Mouse (Mus musculus): ENCODE data around the gene Jtb. TPM values are rescaled to one million over a fixed set of nuclear protein-coding genes. Genes with fewer than 3 reads are reported as not detected.

The Jtb gene
- polyA plus RNA-seq, 1 experiment: 72.7 TPM

DNA sequence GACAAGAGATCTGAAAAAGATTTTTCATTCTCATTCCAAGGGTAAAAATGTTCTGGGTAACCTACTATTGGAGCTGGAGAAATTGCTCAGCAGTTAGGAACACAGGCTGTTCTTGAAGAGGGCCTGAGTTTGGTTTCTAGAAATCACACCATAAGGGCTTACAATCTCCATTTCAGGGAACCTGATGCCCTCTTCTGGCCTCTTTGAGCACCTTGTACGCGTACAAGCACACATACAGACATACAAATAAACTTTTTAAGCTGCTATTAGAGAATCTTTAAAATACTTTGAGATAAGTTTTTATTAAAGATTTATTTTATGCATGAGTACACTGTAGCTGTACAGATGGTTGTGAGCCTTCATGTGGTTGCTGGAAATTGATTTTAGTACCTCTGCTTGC lies 26.8 kb upstream of the Jtb start:
- 96% methylated on average over 2 of the region's 2 CpGs for WGBS
- Histone ChIP-seq H3K27ac (ENCODE audit: control insufficient read depth, insufficient read depth, low read depth, low read length, poor library complexity) (no peak overlapping the region), H3K4me3 (replicated peaks; ENCODE audit: control insufficient read depth, low read depth, low read length) (no peak overlapping the region), H3K4me1 (ENCODE audit: control insufficient read depth, insufficient read depth, low read length) (no peaks in the 10 kb centered on the region; the same call in 1 of the 2 replicates)
- TF ChIP-seq CTCF (IDR thresholded peaks at IDR 0.05; ENCODE audit: control insufficient read depth, insufficient read depth, low read length): no peak
- TF ChIP-seq POLR2A (IDR thresholded peaks at IDR 0.05; ENCODE audit: borderline replicate concordance, control insufficient read depth, low read depth, low read length): no peak

DNA sequence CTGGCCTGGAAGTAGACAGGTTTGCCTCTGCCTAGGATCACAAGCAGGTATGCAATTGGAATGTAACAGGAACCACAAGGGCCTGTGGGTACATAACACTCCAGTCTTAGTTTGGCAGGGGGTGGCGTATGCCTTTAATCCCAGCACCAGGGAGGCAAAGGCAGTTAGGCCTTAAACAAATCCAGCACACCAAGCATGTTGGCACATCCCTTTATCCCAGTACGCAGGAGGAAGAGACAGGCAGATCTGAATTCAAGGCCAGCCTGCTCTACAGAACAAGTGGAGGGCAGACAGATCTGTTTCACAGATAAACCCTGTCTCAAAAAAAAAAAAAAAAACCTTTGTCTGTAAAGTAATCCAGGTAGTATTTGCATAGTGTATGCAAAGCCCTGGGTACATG lies 22.7 kb upstream of the Jtb start:
- H3K4me1 ChIP-seq (ENCODE audit: control insufficient read depth, insufficient read depth, low read length): peaks cover 1% of the 10 kb centered on the region; the same call in 1 of the 2 replicates
- H3K27ac ChIP-seq (ENCODE audit: control insufficient read depth, insufficient read depth, low read depth, low read length, poor library complexity): no peak overlapping the region
- TF ChIP-seq CTCF (IDR thresholded peaks at IDR 0.05; ENCODE audit: control insufficient read depth, insufficient read depth, low read length) (no peak), POLR2A (IDR thresholded peaks at IDR 0.05; ENCODE audit: borderline replicate concordance, control insufficient read depth, low read depth, low read length) (no peak)
- H3K4me3 ChIP-seq (replicated peaks; ENCODE audit: control insufficient read depth, low read depth, low read length): no peak overlapping the region
- 79% methylated on average over 2 of the region's 2 CpGs for WGBS

DNA sequence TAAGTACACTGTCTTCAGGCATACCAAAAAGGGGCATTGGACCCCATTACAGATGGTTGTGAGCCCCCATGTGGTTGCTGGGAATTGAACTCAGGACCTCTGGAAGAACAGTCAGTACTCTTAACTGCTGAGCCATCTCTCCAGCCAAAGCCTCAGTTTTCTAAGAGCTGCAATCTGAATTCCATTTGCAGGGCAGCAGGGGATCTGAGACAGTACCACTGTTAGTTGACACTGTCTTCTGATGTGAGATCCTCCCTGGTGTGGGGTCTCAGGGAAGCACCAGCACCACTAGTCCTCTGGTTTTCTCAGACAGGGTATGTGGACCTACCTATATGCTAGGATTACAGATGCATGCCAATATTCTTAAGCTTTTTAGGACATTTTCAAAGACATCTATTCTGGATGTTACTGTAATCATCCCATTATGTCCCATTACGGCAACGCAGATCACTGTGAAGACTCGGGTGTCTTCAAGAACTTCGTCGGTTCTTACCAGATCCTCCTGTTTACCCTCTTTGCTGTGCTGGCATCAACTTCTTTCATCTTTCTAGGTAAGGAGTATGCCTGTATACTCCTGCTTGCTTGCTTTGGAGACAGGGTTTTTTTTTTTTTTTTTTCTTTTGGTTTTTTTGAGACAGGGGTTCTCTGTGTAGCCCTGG lies 21.4 kb upstream of the Jtb start:
- Histone ChIP-seq H3K4me3 (replicated peaks; ENCODE audit: control insufficient read depth, low read depth, low read length) (no peak overlapping the region), H3K27ac (ENCODE audit: control insufficient read depth, insufficient read depth, low read depth, low read length, poor library complexity) (no peak overlapping the region), H3K4me1 (ENCODE audit: control insufficient read depth, insufficient read depth, low read length) (peaks cover 1% of the 10 kb centered on the region; the same call in 1 of the 2 replicates)
- 91% methylated on average over 5 of the region's 5 CpGs for WGBS
- TF ChIP-seq POLR2A (IDR thresholded peaks at IDR 0.05; ENCODE audit: borderline replicate concordance, control insufficient read depth, low read depth, low read length) (no peak), CTCF (IDR thresholded peaks at IDR 0.05; ENCODE audit: control insufficient read depth, insufficient read depth, low read length) (no peak)

- no peak for TF ChIP-seq POLR2A (IDR thresholded peaks at IDR 0.05; ENCODE audit: borderline replicate concordance, control insufficient read depth, low read depth, low read length)
- TF ChIP-seq CTCF (IDR thresholded peaks at IDR 0.05; ENCODE audit: control insufficient read depth, insufficient read depth, low read length): no peak
- WGBS: 42% methylated on average over 13 of the region's 13 CpGs
- Histone ChIP-seq H3K4me3 (replicated peaks; ENCODE audit: control insufficient read depth, low read depth, low read length) (peak overlapping the region; percentile 11), H3K27ac (ENCODE audit: control insufficient read depth, insufficient read depth, low read depth, low read length, poor library complexity) (no peak overlapping the region), H3K4me1 (ENCODE audit: control insufficient read depth, insufficient read depth, low read length) (peaks cover 1% of the 10 kb centered on the region; the same call in 1 of the 2 replicates)
Measured at GRCm38 (mm10) chr3:90211475-90212398, 19.7 kb upstream of the Jtb start.

- Histone ChIP-seq H3K4me1 (ENCODE audit: control insufficient read depth, insufficient read depth, low read length) (peaks cover 1% of the 10 kb centered on the region; the same call in 1 of the 2 replicates), H3K4me3 (replicated peaks; ENCODE audit: control insufficient read depth, low read depth, low read length) (peak overlapping the region; percentile 45), H3K27ac (ENCODE audit: control insufficient read depth, insufficient read depth, low read depth, low read length, poor library complexity) (no peak overlapping the region)
- no peak for TF ChIP-seq POLR2A (IDR thresholded peaks at IDR 0.05; ENCODE audit: borderline replicate concordance, control insufficient read depth, low read depth, low read length)
- TF ChIP-seq CTCF (IDR thresholded peaks at IDR 0.05; ENCODE audit: control insufficient read depth, insufficient read depth, low read length): no peak
- 9% methylated on average over 5 of the region's 5 CpGs for WGBS
Measured at GRCm38 (mm10) chr3:90212723-90213122, 18.7 kb upstream of the Jtb start.

DNA sequence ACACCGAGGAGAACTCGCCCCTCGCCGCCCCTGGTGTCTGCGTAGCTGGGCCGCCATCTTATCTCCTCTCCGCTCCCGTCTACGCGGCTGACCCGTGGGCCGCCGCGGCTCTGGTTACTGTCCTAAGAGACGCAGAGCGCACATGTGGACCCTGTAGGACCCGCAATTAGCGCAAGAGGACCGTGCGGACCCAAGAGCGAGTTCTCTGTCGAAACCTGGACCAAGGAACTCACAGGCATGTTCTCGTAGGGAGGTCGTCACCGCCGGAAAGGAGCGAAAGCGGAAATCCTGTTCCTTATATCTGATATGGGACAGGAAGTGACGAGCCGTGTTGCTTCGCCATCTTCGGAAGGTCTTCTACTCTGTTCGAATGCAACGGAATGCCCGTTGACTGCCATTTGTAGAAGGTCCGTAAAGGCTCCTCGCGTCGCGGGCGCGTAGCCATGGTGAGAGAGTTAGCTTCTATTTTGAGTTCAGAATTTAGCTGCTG lies 18.0 kb upstream of the Jtb start, which contains the start of the genes Rps27 and Rab13:
TSS of gene Rps27 (minus strand) at position 275 of the 490 bp plus-strand sequence.
TSS of gene Rab13 (plus strand) at position 319 of the 490 bp plus-strand sequence.
- under 1% methylated on average over 42 of the region's 42 CpGs for WGBS
- H3K27ac ChIP-seq (ENCODE audit: control insufficient read depth, insufficient read depth, low read depth, low read length, poor library complexity): peak within 1 kb of the TSS; percentile 94
- H3K4me1 ChIP-seq (ENCODE audit: control insufficient read depth, insufficient read depth, low read length): peaks cover 1% of the 10 kb centered on the region; the same call in 1 of the 2 replicates
- TF ChIP-seq POLR2A (IDR thresholded peaks at IDR 0.05; ENCODE audit: borderline replicate concordance, control insufficient read depth, low read depth, low read length) (peak; percentile 86), CTCF (IDR thresholded peaks at IDR 0.05; ENCODE audit: control insufficient read depth, insufficient read depth, low read length) (no peak)
- H3K4me3 ChIP-seq (replicated peaks; ENCODE audit: control insufficient read depth, low read depth, low read length): peak within 1 kb of the TSS; percentile 97

GRCm38 (mm10) chr3:90213956-90214684 lies 17.3 kb upstream of the Jtb start:
- H3K4me1 ChIP-seq (ENCODE audit: control insufficient read depth, insufficient read depth, low read length): peaks cover 1% of the 10 kb centered on the region; the same call in 1 of the 2 replicates
- TF ChIP-seq CTCF (IDR thresholded peaks at IDR 0.05; ENCODE audit: control insufficient read depth, insufficient read depth, low read length): no peak
- TF ChIP-seq POLR2A (IDR thresholded peaks at IDR 0.05; ENCODE audit: borderline replicate concordance, control insufficient read depth, low read depth, low read length): no peak
- WGBS: 36% methylated on average over 12 of the region's 12 CpGs
- H3K27ac ChIP-seq (ENCODE audit: control insufficient read depth, insufficient read depth, low read depth, low read length, poor library complexity): no peak overlapping the region
- peak overlapping the region; percentile 97 for H3K4me3 ChIP-seq (replicated peaks; ENCODE audit: control insufficient read depth, low read depth, low read length)
